Mouse (Mus musculus) thymus, adult 2 months (tissue): ENCODE data around the gene Ntrk2.

Experiments
- CTCF ChIP-seq: fragments of 200-500 bp; IDR thresholded peaks from 2 replicates; pipeline ENCODE4 v1.5.1; 2012; ENCODE audit warnings: mild to moderate bottlenecking, control low read depth, low read length, moderate library complexity, borderline replicate concordance; ENCODE audit not compliant: control insufficient read depth, poor library complexity, insufficient read depth; ENCODE audit errors: extremely low read depth
- POLR2A ChIP-seq: fragments of 200-500 bp; IDR thresholded peaks from 2 replicates; pipeline ENCODE4 v1.6.1; 2012; ENCODE audit warnings: mild to moderate bottlenecking, low read length, control low read depth, moderate library complexity; ENCODE audit not compliant: control insufficient read depth, poor library complexity, insufficient read depth; ENCODE audit errors: extremely low read depth

- TF ChIP-seq CTCF (no peak), POLR2A (no peak)
These were observed 209.0 kb downstream of the Ntrk2 start for GRCm38 (mm10) chr13:59015360-59015759.
